Mouse (Mus musculus) CH12.LX (cell line): ENCODE measurements around the gene Thbs4. TPM values are rescaled to one million over a fixed set of nuclear protein-coding genes. Genes with fewer than 3 reads are reported as not detected.

ENCODE experiments used
- DNase-seq: peaks from one replicate; pipeline ENCODE4 v3.0.0-alpha.2; 2013; ENCODE audit errors: extremely low read depth
- H3K27ac ChIP-seq: 2 replicates; pipeline ENCODE4 v1.5.1; 2012; ENCODE audit warnings: low read depth, mild to moderate bottlenecking, control low read depth, moderate library complexity; ENCODE audit not compliant: insufficient read depth
- H3K27me3 ChIP-seq: replicated peaks from 2 replicates; pipeline ENCODE3; 2012; ENCODE audit warnings: inconsistent platforms
- H3K36me3 ChIP-seq, 2 experiments: replicated peaks in 1 of 2; 2 replicates each; pipeline versions ENCODE3 to v1.6.1; 2012; ENCODE audit warnings: inconsistent platforms in 1 of 2, low read length in 1 of 2, mild to moderate bottlenecking in 1 of 2, mixed read lengths in 1 of 2, moderate library complexity in 1 of 2; ENCODE audit not compliant: control insufficient read depth in 1 of 2, insufficient read depth in 1 of 2
- H3K4me1 ChIP-seq, 2 experiments: 2 replicates each; pipeline ENCODE4 v1.6.1; 2012; ENCODE audit warnings: inconsistent platforms in 1 of 2, moderate library complexity in 1 of 2; ENCODE audit not compliant: insufficient read depth in 2 of 2, control insufficient read depth in 1 of 2
- H3K4me2 ChIP-seq: 2 replicates; pipeline ENCODE4 v1.6.1; 2012; ENCODE audit warnings: low read depth, mild to moderate bottlenecking, control low read depth; ENCODE audit not compliant: poor library complexity, insufficient read depth, severe bottlenecking
- H3K4me3 ChIP-seq, 3 experiments: fragments of 150-350 bp in 1 of 3; sonication (generic) in 1 of 3; replicated peaks in 1 of 3; 2 replicates each; pipeline versions ENCODE3 to v1.5.1; 2011 to 2012; ENCODE audit warnings: low read depth in 2 of 3, low read length in 2 of 3, mild to moderate bottlenecking in 2 of 3, moderate library complexity in 2 of 3, control low read depth in 1 of 3, improper control_type of control experiment in 1 of 3, inconsistent platforms in 1 of 3, mixed read lengths in 1 of 3; ENCODE audit not compliant: poor library complexity in 1 of 3
- H3K79me2 ChIP-seq: replicated peaks from 2 replicates; pipeline ENCODE4 v1.6.1; 2012; ENCODE audit warnings: mild to moderate bottlenecking, moderate library complexity; ENCODE audit not compliant: control insufficient read depth, poor library complexity, insufficient read depth, severe bottlenecking; ENCODE audit errors: extremely low read depth
- H3K9ac ChIP-seq: 2 replicates; pipeline ENCODE4 v1.6.1; 2012; ENCODE audit warnings: low read depth, mild to moderate bottlenecking, control low read depth, moderate library complexity; ENCODE audit not compliant: insufficient read depth
- H3K9me3 ChIP-seq: replicated peaks from 2 replicates; pipeline ENCODE3; 2012; ENCODE audit warnings: low read length, inconsistent platforms, mixed read lengths
- BHLHE40 ChIP-seq: IDR thresholded peaks from 2 replicates; pipeline ENCODE4 v1.6.1; 2011; ENCODE audit warnings: mild to moderate bottlenecking, low read depth, low read length, improper control_type of control experiment
- CHD2 ChIP-seq: IDR thresholded peaks from 2 replicates; pipeline ENCODE4 v1.6.1; 2011; ENCODE audit warnings: low read length, improper control_type of control experiment
- E2F4 ChIP-seq: IDR thresholded peaks from 2 replicates; pipeline ENCODE4 v1.6.1; 2011; ENCODE audit warnings: low read depth, low read length, improper control_type of control experiment; ENCODE audit not compliant: insufficient replicate concordance
- ELF1 ChIP-seq: IDR thresholded peaks from 2 replicates; pipeline ENCODE4 v1.6.1; 2014; ENCODE audit warnings: low read depth, mild to moderate bottlenecking, inconsistent platforms, low read length, improper control_type of control experiment
- ETS1 ChIP-seq: conservative IDR thresholded peaks from 2 replicates; pipeline ENCODE4 v1.6.1; 2012; ENCODE audit warnings: low read depth, mild to moderate bottlenecking, inconsistent platforms, low read length, improper control_type of control experiment, moderate library complexity
- GABPA ChIP-seq: IDR thresholded peaks from 2 replicates; pipeline ENCODE4 v1.6.1; 2012; ENCODE audit warnings: low read depth, low read length, improper control_type of control experiment, inconsistent platforms; ENCODE audit not compliant: insufficient replicate concordance
- HCFC1 ChIP-seq: IDR thresholded peaks from 2 replicates; pipeline ENCODE4 v1.6.1; 2012; ENCODE audit warnings: low read depth, mild to moderate bottlenecking, inconsistent platforms, low read length, improper control_type of control experiment
- IRF4 ChIP-seq: IDR thresholded peaks from 2 replicates; pipeline ENCODE4 v1.6.1; 2014; ENCODE audit warnings: low read depth, mild to moderate bottlenecking, inconsistent platforms, low read length, improper control_type of control experiment
- JUN ChIP-seq: IDR thresholded peaks from 2 replicates; pipeline ENCODE4 v1.6.1; 2011; ENCODE audit warnings: low read depth, mild to moderate bottlenecking, low read length, improper control_type of control experiment, moderate library complexity; ENCODE audit not compliant: insufficient read depth
- JUND ChIP-seq: conservative IDR thresholded peaks from 2 replicates; pipeline ENCODE4 v1.6.1; 2011; ENCODE audit warnings: low read depth, low read length, improper control_type of control experiment
- MAX ChIP-seq: IDR thresholded peaks from 2 replicates; pipeline ENCODE4 v1.6.1; 2011; ENCODE audit warnings: low read length, improper control_type of control experiment
- MAZ ChIP-seq: IDR thresholded peaks from 2 replicates; pipeline ENCODE4 v1.6.1; 2012; ENCODE audit warnings: low read depth, mild to moderate bottlenecking, inconsistent platforms, low read length, improper control_type of control experiment, moderate library complexity
- MXI1 ChIP-seq: IDR thresholded peaks from 2 replicates; pipeline ENCODE4 v1.6.1; 2011; ENCODE audit warnings: mild to moderate bottlenecking, low read depth, low read length, improper control_type of control experiment
- MYC ChIP-seq: IDR thresholded peaks from 2 replicates; pipeline ENCODE4 v1.6.1; 2011; ENCODE audit warnings: low read depth, mild to moderate bottlenecking, improper control_type of control experiment, low read length
- NELFE ChIP-seq: IDR thresholded peaks from 2 replicates; pipeline ENCODE4 v1.6.1; 2011; ENCODE audit warnings: low read depth, low read length, improper control_type of control experiment
- NRF1 ChIP-seq: IDR thresholded peaks from 2 replicates; pipeline ENCODE4 v1.6.1; 2014; ENCODE audit warnings: low read depth, mild to moderate bottlenecking, inconsistent platforms, low read length, improper control_type of control experiment, moderate library complexity
- PAX5 ChIP-seq: IDR thresholded peaks from 2 replicates; pipeline ENCODE4 v1.6.1; 2012; ENCODE audit warnings: low read length, inconsistent platforms, mixed read lengths
- POLR2A ChIP-seq: IDR thresholded peaks from 2 replicates; pipeline ENCODE4 v1.6.1; 2011; ENCODE audit warnings: low read depth, mild to moderate bottlenecking, improper control_type of control experiment, low read length
- POLR2AphosphoS2 ChIP-seq: IDR thresholded peaks from 2 replicates; pipeline ENCODE4 v1.6.1; 2011; ENCODE audit warnings: low read depth, low read length, improper control_type of control experiment
- RAD21 ChIP-seq: IDR thresholded peaks from 2 replicates; pipeline ENCODE4 v1.6.1; 2011; ENCODE audit warnings: low read depth, mild to moderate bottlenecking, low read length, improper control_type of control experiment, moderate library complexity
- RCOR1 ChIP-seq: conservative IDR thresholded peaks from 2 replicates; pipeline ENCODE4 v1.6.1; 2012; ENCODE audit warnings: low read depth, mild to moderate bottlenecking, inconsistent platforms, low read length, improper control_type of control experiment
- TCF12 ChIP-seq: IDR thresholded peaks from 2 replicates; pipeline ENCODE4 v1.6.1; 2014; ENCODE audit warnings: low read depth, mild to moderate bottlenecking, inconsistent platforms, low read length, improper control_type of control experiment
- UBTF ChIP-seq: IDR thresholded peaks from 2 replicates; pipeline ENCODE4 v1.6.1; 2012; ENCODE audit warnings: low read depth, mild to moderate bottlenecking, inconsistent platforms, low read length, improper control_type of control experiment, moderate library complexity
- USF1 ChIP-seq: IDR thresholded peaks from 2 replicates; pipeline ENCODE4 v1.6.1; 2014; ENCODE audit warnings: low read depth, mild to moderate bottlenecking, inconsistent platforms, low read length, improper control_type of control experiment
- USF2 ChIP-seq: conservative IDR thresholded peaks from 2 replicates; pipeline ENCODE4 v1.6.1; 2011; ENCODE audit warnings: low read depth, low read length, improper control_type of control experiment
- ZC3H11A ChIP-seq: IDR thresholded peaks from 2 replicates; pipeline ENCODE4 v1.6.1; 2012; ENCODE audit warnings: low read depth, mild to moderate bottlenecking, inconsistent platforms, low read length, improper control_type of control experiment
- ZMIZ1 ChIP-seq: IDR thresholded peaks from 2 replicates; pipeline ENCODE4 v1.6.1; 2012; ENCODE audit warnings: low read depth, mild to moderate bottlenecking, inconsistent platforms, low read length, improper control_type of control experiment
- ZNF384 ChIP-seq: IDR thresholded peaks from 2 replicates; pipeline ENCODE4 v1.6.1; 2012; ENCODE audit warnings: low read depth, low read length, improper control_type of control experiment, inconsistent platforms
- dilution Hi-C: fragments of 300-500 bp; cut with MboI; formaldehyde crosslinking; loops from 2 replicates; pipeline ENCODE4 v1.14.3; 2020; ENCODE audit warnings: low sequenced_read_pairs; ENCODE audit not compliant: extremely low pct_unique_long_range_greater_than_20kb, extremely low pct_ligation_motif_present
- in situ Hi-C: fragments of 300-500 bp; cut with MboI; formaldehyde crosslinking; loops from 3 replicates; pipeline ENCODE4 v1.14.3; 2019; ENCODE audit warnings: low sequenced_read_pairs, low pct_ligation_motif_present, low pct_unique_long_range_greater_than_20kb, mixed read lengths
- polyA plus RNA-seq: library from polyadenylated mRNA; unstranded; fragments of >175 nt; gene quantifications from 2 replicates; pipeline ENCODE4 v1.2.1, GENCODE M21; 2012; ENCODE audit warnings: low read depth; ENCODE audit not compliant: insufficient read length
- total RNA-seq, 2 experiments: library from RNA; depleted of rRNA; stranded (reverse); fragments of 300-350 nt in 1 of 2; fragments of >200 nt in 1 of 2; gene quantifications; 2 replicates each; pipeline ENCODE4 v1.2.3; 2012 to 2014

Thbs4 gene
- total and polyA plus RNA-seq, 3 experiments = not detected

- Histone ChIP-seq H3K9me3 (no peaks in the 10 kb centered on the region), H3K9ac (no peak overlapping the region)
- dilution Hi-C loops = no loop called here
- no peak for TF ChIP-seq POLR2A
- TF ChIP-seq GABPA = no peak
- no peak for TF ChIP-seq JUND
- no peak for TF ChIP-seq E2F4
- TF ChIP-seq, all 38 proteins: peak for 0
- Histone ChIP-seq H3K4me3 (no peak overlapping the region), H3K36me3 (no peaks in the 10 kb centered on the region), H3K4me1 (no peaks in the 10 kb centered on the region), H3K79me2 (no peaks in the 10 kb centered on the region), H3K4me2 (no peak overlapping the region), H3K27ac (no peak overlapping the region), H3K27me3 (peaks cover 2% of the 10 kb centered on the region)
- in situ Hi-C loops = no loop called here
- DNase-seq = no peak
These were observed 10.3 kb downstream of the Thbs4 start for GRCm38 (mm10) chr13:92784311-92784710.

DNA sequence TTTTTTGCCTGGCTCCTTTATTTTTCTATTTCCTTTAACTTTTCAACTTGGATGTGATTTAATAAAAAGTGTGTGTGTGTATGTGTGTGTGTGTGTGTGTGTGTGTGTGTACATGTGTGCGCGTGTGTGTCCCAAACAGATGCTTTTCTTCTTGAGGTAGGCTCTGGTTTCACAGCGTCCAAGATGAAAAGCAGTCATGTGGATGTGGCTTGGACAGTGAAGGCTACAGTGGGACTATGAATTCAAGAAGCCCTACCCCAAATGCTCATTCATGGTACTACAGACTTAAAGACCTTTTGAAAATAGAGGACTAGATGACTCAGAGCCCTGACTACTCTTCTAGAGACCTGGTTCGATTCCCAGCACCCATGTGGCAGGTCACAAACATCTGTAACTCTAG is 11.1 kb downstream of the Thbs4 start:
- dilution Hi-C loops = no loop called here

GRCm38 (mm10) chr13:92780927-92781326 is 13.7 kb downstream of the Thbs4 start:
- no peaks in the 10 kb centered on the region for H3K27me3 ChIP-seq
- H3K4me2 ChIP-seq = no peak overlapping the region
- no peak overlapping the region for H3K27ac ChIP-seq
- H3K4me3 ChIP-seq = no peak overlapping the region
- no peak overlapping the region for H3K9ac ChIP-seq
- H3K9me3 ChIP-seq = no peaks in the 10 kb centered on the region
- H3K36me3 ChIP-seq = no peaks in the 10 kb centered on the region
- no peaks in the 10 kb centered on the region for H3K79me2 ChIP-seq
- in situ Hi-C loops (no loop called here), dilution Hi-C loops (no loop called here)
- no peak for DNase-seq
- no peaks in the 10 kb centered on the region for H3K4me1 ChIP-seq
- TF ChIP-seq NRF1 (no peak), HCFC1 (no peak), USF1 (no peak), GABPA (no peak), UBTF (no peak), ETS1 (no peak), ZNF384 (no peak), USF2 (no peak), RCOR1 (no peak), BHLHE40 (no peak), ZC3H11A (no peak), MYC (no peak), ZMIZ1 (no peak), E2F4 (no peak), IRF4 (no peak), RAD21 (no peak), JUND (no peak), MAX (no peak)

More for the DNA sequence above, 11.1 kb downstream of the Thbs4 start:
- Histone ChIP-seq H3K4me2 (no peak overlapping the region), H3K79me2 (no peaks in the 10 kb centered on the region), H3K9ac (no peak overlapping the region), H3K4me1 (no peaks in the 10 kb centered on the region), H3K36me3 (no peaks in the 10 kb centered on the region), H3K27ac (no peak overlapping the region), H3K27me3 (peaks cover 2% of the 10 kb centered on the region), H3K9me3 (no peaks in the 10 kb centered on the region), H3K4me3 (no peak overlapping the region)
- in situ Hi-C loops = no loop called here
- no peak for TF ChIP-seq JUN
- TF ChIP-seq PAX5 = no peak
- no peak for TF ChIP-seq MAX
- no peak for TF ChIP-seq POLR2A
- no peak for TF ChIP-seq HCFC1
- no peak for TF ChIP-seq ELF1
- no peak for TF ChIP-seq POLR2AphosphoS2
- no peak for TF ChIP-seq ETS1
- TF ChIP-seq MXI1 = no peak
- no peak for TF ChIP-seq MAZ
- no peak for TF ChIP-seq GABPA
- no peak for TF ChIP-seq TCF12
- no peak for TF ChIP-seq IRF4
- no peak for TF ChIP-seq E2F4
- TF ChIP-seq ZNF384 = no peak
- TF ChIP-seq RAD21 = no peak
- TF ChIP-seq ZC3H11A = no peak
- no peak for TF ChIP-seq NELFE
- TF ChIP-seq CHD2 = no peak
- DNase-seq = no peak
